Mouse (Mus musculus) frontal cortex, postnatal 36 days (tissue): ENCODE measurements around the gene Egf.
"Not testable (repeated sequence)": the region's sequence is repeated elsewhere in the genome, so short reads cannot be mapped to it uniquely, and the experiment has no call there.

Experiments used
- DNase-seq, 2 experiments: peaks; one replicate each; pipeline ENCODE4 v3.0.0; 2022; ENCODE audit warnings: low spot score in 2 of 2

Gene Egf

GRCm38 (mm10) chr3:129754650-129755604 is at the start of gene Egf:
Gene Egf (minus strand): TSS chr3:129755316.
- peak; percentile 7 to 14 for DNase-seq

GRCm38 (mm10) chr3:129803765-129804164 is 48.6 kb upstream of the Egf start, which contains the start of gene Lrit3:
Gene Lrit3 (minus strand): TSS chr3:129804030.
- no peak for DNase-seq

- no peak for DNase-seq
Measured at GRCm38 (mm10) chr3:129799011-129799410, 43.9 kb upstream of the Egf start.

- no peak for DNase-seq
Measured at GRCm38 (mm10) chr3:129798551-129798950, 43.4 kb upstream of the Egf start.

- DNase-seq: no peak
Measured at GRCm38 (mm10) chr3:129797341-129797740, 42.2 kb upstream of the Egf start.

- no peak for DNase-seq
Measured at GRCm38 (mm10) chr3:129793801-129794200, 38.7 kb upstream of the Egf start.

GRCm38 (mm10) chr3:129782746-129783145 is 27.6 kb upstream of the Egf start:
- DNase-seq: no peak

GRCm38 (mm10) chr3:129781435-129781834 is 26.3 kb upstream of the Egf start:
- no peak for DNase-seq

GRCm38 (mm10) chr3:129771210-129771609 is 16.1 kb upstream of the Egf start:
- DNase-seq: no peak

GRCm38 (mm10) chr3:129766971-129767794 is 12.1 kb upstream of the Egf start:
- DNase-seq: no peak

GRCm38 (mm10) chr3:129766106-129766505 is 11.0 kb upstream of the Egf start:
- DNase-seq: no peak

GRCm38 (mm10) chr3:129757599-129757998 is 2.5 kb upstream of the Egf start:
- not testable (repeated sequence) for DNase-seq

GRCm38 (mm10) chr3:129744803-129745202 is 10.3 kb downstream of the Egf start:
- no peak for DNase-seq

GRCm38 (mm10) chr3:129742781-129743180 is 12.3 kb downstream of the Egf start:
- DNase-seq: no peak

GRCm38 (mm10) chr3:129738291-129739183 is 16.6 kb downstream of the Egf start:
- no peak for DNase-seq

GRCm38 (mm10) chr3:129731636-129732035 is 23.5 kb downstream of the Egf start:
- no peak for DNase-seq

GRCm38 (mm10) chr3:129730426-129730825 is 24.7 kb downstream of the Egf start:
- no peak for DNase-seq

GRCm38 (mm10) chr3:129729916-129730315 is 25.2 kb downstream of the Egf start:
- DNase-seq: no peak

- DNase-seq: no peak
Measured at GRCm38 (mm10) chr3:129725592-129725991, 29.5 kb downstream of the Egf start.

- DNase-seq: peak; percentile 93 to 94
Measured at GRCm38 (mm10) chr3:129724961-129725501, 30.1 kb downstream of the Egf start.

- no peak for DNase-seq
Measured at GRCm38 (mm10) chr3:129724505-129724904, 30.6 kb downstream of the Egf start.
